Mouse (Mus musculus): ENCODE measurements at regions not wholly inside any gene's neighbourhood (a gene's known extent, or its start where the extent isn't known, plus 50 kb on each side); places are given as distances from the start of the nearest gene placed in this dataset.
A peak's percentile ranks its signal among the peaks of the same experiment; 100 is the strongest.

- no peak for DNase-seq (ENCODE audit: low read depth)
Measured at GRCm38 (mm10) chr7:36420741-36421140, 277.2 kb upstream of the Tshz3 start.

DNA sequence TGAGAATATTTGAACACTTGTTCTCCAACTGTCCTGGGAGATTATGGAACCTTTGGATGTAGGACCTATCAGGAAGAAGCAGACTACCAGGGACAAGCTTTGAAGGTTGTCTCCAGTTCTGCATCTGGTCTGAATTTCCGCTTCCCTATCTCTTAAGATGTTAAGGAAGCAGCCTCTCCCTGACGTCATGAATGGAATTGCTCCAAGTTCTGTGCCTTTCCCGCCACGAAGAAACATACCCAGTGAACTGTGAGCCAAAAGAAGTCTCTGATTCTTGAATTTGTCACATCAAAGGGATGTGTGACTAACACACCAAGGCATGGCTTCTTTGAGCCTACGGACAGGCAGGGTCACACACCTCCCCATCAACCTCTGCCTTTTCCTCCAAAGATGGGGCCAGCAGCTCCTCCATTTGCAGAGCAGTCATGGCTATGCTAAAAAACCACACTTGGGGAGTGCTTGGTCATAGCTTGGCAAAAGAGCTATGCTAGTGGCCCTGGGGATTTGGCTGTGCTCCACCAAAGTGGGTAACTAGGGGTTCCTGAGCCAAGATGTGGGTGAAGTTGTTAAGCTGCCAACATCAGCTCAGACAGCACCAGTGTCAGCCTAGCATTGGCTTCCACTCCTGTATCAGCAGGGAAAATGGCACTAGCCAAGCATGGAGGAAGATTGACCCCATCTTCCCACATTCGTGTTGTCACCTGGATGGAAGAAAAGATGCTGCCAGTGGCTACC lies 248.6 kb upstream of the Tshz3 start:
- DNase-seq (ENCODE audit: low read depth), result peak; percentile 3

DNA sequence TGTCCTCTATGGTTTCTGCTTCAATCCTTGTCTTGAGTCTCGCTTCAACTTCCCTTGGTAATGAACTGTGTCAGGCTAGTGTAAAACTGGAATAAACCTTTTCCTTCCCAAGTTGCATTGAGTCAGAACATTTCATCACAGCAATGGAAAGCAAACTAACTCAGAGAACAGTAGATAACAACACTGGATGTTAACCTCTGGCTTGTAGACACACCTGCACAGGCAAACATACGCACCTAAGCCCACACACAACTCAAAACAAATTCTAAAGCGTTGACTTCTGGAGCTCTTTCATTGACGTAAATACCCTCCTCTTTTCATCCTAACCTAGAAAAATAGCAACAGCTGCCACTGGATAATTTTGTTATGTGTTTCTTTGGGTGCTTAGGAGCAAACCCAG lies 244.1 kb upstream of the Tshz3 start:
- DNase-seq (ENCODE audit: low read depth), result no peak

GRCm38 (mm10) chr7:36456080-36456479 lies 241.8 kb upstream of the Tshz3 start:
- DNase-seq (ENCODE audit: low read depth), result no peak

- no peak for DNase-seq (ENCODE audit: low read depth)
Measured at GRCm38 (mm10) chr7:36462422-36462833, 235.5 kb upstream of the Tshz3 start.

DNA sequence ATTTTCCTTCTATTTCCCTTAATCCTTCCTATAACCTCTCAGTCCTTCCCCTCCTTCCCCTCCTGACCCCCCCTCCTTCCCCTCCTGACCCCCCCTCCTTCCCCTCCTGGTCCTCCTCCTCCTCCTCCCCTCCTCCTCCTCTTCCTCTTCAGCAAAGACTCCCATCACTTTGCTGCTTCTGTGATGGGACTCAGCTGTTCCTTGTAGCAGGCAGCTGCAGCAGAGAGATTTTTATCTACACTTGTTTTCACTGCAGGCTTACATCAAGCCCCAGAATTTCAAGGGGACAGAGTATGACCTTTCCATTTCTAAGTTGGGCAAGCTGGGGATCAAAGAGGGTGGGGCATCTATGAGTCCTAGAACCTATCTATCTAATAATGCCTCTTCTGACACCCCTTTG lies 228.5 kb upstream of the Tshz3 start:
- DNase-seq (ENCODE audit: low read depth), result no peak

DNA sequence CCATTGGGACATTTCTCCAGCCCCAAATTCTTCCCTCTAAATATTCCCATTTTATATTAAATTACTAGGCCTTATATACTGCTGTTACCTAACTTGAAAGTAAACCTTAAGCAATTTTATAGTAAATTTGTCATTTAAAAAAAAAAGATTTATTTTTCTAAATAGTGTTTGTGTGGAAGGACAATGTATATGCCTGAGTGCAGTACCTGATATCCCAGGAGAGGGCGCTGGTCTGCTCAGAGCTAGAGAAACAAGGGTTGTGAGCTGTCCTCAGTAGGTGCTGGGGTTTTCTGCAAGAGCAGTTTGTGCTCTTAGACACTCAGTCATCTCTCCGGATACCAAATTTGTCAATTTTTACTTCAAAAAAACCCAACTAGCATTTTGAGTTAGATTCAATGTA lies 224.4 kb upstream of the Tshz3 start:
- DNase-seq (ENCODE audit: low read depth), result no peak

DNA sequence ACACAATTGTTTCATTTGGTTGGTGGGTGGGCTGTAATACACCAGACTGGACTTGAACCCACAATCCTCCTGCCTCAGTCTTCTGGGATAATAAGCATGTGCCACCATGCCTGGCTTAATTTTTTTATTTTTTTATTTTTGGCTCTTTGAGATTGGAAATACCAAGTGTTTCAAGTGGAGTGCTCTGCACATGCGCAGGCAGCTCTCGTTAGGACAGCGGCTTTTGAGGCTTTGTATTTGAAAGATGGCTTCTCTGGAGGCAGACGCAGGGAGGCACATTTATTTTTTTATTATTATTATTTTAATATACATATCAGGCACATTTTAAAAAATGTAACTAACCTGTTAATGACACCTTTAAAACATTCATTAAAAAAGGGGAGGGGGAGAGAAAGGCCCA lies 221.5 kb upstream of the Tshz3 start:
- no peak for DNase-seq (ENCODE audit: low read depth)

DNA sequence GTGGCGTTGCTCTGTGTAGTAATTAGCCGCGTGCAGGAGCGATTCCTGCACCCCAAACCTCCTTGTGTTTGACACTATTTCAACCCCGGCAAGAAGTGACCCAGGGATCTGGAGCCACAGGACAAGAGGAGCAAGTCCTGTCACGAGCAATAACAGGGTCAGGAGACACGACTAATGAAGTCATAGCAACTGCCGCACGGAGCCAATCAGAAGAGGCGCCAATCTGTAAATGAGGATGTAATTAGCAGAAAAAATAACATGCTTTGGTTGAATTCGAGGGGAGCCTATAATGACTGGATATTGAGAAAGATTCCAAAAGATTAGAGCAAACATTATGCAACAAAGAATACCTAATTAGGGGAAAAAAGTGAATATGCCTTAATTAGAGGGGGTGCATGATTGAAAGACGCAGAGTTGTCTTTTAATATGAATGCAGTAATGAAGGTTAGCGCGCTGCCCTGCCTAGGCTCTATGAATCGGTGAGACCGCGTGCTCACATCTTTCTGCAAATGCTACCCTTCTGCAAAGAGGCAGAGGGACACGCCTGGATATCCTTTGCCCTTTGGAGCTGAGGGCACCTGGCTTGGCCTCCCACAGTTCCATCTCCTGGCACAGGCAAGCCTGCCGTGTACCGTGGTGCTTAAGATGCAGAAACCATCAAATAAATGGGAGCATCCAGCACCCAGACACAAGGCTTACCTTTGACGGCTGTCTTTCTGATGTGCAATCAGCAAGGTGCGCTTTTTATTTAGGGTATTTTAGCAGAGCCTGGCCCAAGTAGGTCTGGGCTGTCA lies 220.9 kb upstream of the Tshz3 start:
- no peak for DNase-seq (ENCODE audit: low read depth)

- DNase-seq (ENCODE audit: low read depth), result no peak
Measured at GRCm38 (mm10) chr7:36488155-36488554, 209.8 kb upstream of the Tshz3 start.

DNA sequence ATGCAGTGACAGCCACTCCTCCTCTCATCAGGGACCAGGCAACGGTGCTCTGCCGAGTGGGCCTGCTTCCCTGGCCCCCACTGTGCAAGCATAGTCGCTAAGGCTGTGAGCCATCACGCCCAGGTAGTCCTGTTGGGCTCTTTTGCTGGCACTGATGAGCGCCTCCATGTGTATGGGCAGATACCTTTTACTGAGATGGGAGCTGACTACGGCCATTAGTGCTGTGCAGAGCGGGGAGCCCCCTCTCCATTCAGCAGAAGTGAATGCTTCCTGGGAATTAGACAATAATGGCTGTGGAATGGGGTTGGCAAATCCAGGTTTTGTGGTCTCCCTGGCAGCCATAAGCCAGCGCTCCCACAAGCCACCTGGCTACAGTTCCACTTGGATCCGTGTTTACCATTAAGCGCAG lies 206.7 kb upstream of the Tshz3 start:
- DNase-seq (ENCODE audit: low read depth), result no peak

DNA sequence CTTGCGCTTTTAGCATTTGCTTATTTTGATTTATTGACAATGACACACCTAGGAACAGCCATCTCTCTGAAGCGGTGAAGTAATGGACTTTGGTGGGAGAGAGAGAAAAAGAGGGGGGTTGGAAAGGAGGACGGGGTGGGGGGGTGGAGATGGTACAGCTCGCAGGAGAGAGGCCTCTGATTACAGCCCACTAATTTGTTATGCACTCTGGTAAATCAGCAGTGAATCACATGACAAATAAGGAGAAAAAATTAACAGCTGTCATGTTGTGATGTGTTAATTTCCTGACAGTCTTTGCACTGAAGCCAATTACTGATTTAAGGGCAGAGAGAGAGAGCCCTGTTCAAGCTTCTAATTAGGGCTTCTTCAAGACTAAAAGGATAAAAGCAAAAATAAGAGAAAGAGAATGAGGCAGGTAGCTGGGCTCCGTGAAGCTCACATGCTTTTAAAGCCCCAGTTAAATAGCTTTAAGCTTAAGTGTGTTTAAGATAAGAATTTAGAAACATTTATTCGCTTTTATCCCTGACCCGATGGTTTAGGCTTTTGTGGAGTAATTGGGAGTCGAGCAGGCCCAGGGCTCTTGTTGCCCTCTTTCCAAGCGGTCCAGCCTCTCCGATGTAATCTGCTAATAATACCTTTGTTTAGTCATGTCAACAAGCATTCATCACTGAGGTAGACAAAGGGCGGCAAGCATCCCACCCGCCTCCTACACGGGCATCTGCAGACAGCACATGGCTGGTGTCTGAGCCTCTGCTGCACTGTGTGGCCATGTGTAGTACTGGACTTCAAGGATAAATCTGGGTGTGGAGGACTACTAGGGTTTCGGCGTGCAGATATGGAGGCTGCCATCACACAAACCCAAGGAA lies 193.7 kb upstream of the Tshz3 start:
- no peak for DNase-seq (ENCODE audit: low read depth)

GRCm38 (mm10) chr7:36507895-36508431 lies 190.0 kb upstream of the Tshz3 start:
- no peak for DNase-seq (ENCODE audit: low read depth)

- no peak for DNase-seq (ENCODE audit: low read depth)
Measured at GRCm38 (mm10) chr7:36513680-36514079, 184.2 kb upstream of the Tshz3 start.

DNA sequence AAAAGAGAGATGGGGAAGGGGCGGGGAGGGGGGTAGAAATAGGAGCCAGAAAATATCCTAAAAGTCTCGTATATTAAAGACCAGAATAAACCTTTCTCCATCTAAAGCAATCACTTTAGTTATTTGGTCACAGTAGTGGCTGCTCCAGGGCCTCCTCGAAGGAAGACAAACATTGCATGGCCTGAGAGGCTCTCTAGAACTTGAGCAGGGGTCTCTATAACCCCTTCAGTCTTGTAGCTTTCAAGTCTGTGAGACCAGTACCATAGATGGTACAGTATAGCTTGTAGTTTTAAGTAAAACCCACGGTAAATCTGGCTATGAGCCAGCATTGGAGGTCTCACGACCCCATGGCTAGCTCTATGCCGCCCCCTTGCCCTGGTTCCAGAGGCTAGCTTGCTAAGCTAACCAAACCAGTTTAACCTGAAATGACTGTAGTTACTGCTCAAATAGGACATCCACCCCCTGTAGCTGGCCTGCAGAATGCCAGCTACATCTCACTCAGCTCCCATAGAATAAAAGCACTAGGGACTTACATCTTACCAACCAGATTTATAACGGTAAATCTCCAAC lies 181.7 kb upstream of the Tshz3 start:
- no peak for DNase-seq (ENCODE audit: low read depth)

DNA sequence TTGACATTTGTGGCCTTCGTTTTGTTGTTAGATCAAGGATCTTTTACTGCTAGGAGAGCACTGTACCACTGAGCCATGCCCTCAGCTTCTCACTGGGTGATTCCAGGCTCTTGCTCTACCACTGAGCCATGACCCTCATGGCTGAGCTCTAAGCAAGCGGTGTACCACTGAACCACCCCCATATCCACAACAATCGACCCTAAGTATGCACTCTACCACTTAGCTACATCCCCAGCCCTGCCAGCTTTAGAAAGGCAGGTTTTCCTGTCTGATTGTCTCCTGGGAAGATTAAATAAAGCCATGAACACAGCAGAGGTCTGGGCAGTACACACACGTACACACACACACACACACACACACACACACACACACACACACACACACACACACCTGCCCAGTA lies 178.9 kb upstream of the Tshz3 start:
- DNase-seq (ENCODE audit: low read depth), result no peak

- no peak for DNase-seq (ENCODE audit: low read depth)
Measured at GRCm38 (mm10) chr7:36522960-36523359, 175.0 kb upstream of the Tshz3 start.

GRCm38 (mm10) chr7:36526148-36526547 lies 171.8 kb upstream of the Tshz3 start:
- DNase-seq (ENCODE audit: low read depth), result no peak

- DNase-seq (ENCODE audit: low read depth), result no peak
Measured at GRCm38 (mm10) chr7:36526692-36527091, 171.2 kb upstream of the Tshz3 start.

DNA sequence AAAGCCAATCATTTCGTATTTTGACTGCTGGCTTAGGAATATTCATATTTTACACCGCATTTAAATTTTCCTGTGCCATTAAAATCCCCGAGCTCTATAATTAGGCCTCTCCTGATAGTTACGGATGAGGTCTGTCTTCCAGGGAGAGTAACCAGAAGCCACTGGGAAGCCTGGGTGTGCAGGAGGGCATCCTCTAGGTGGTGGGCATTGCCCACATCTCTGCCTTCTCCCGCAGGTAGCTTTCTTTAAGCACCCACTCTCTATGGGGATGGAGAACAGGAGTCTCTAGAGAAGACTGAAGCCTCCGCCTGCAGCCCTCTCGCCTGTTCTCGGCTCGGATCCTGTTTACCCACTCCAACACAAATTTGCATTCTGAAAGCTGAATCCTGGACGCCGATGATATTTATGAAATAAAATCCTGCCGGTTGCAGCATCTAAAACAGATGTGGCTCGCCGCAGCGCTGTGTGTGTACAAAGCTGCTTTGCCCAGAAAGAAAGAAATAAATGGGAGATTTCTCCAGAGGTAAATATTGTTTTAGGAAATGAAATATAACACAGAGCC lies 168.3 kb upstream of the Tshz3 start:
- no peak for DNase-seq (ENCODE audit: low read depth)

DNA sequence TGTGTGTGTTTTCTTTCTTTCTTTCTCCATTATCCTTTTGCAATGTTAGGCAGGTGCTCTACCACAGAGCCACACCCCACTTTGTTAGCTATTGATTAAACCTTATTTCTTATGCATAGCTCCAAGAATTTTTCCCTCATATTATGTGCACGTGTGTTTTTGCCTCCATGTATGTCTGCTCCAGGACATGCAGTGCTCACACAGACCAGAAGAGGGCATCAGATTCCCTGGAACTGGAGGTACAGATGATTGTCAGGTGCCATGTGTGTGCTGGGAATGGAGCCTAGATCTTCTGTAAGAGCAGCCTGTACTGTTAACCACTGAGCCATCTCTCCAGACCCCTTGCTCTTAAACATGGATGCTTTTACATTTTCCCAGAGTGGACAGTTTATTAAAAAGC lies 166.4 kb upstream of the Tshz3 start:
- DNase-seq (ENCODE audit: low read depth), result no peak

All from gonadal fat pad, adult 2 months (tissue).